Comparison of ENCODE assay signal across 8 mouse cellular contexts in the genomic region with DNA sequence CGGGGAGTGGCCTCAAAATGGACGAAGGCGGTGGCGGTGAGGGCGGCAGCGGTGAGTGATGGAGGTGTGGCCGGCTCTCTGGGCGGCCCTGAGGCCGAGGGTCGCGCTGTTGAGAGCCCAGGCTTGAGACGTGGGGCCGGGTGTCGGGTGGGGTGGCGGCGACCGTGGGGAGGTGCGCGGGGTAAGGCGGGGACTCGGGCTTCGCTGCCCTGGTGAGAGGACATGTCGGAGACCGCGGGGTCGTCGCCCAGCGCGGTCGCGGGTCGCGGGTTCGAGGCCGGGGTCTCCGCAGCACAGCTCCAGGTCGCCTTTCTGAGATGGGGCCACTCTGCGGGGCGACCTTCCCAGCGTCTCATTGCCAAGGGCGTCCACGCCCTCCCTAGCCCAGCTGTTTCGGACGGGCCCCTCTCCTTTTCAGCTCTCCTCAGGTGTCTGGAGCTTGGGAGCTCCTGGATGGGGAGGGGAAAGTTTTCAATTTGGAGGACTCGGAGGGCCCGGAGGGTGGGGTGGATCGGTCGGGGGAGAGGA. TPM values are rescaled to one million over a fixed set of nuclear protein-coding genes. Genes with fewer than 3 reads are reported as not detected.
DNase-seq lines count a peak whose midpoint lies in the region; ATAC-seq and TF ChIP-seq lines count a peak whose summit lies in the region.

No protein-coding gene starts in this region.

- H3K36me3 ChIP-seq in kidney, embryonic 15.5 days: no peaks in the 10 kb centered on the region
- H3K36me3 ChIP-seq in forebrain, postnatal 0 days (ENCODE audit: insufficient read depth): no peaks in the 10 kb centered on the region
- H3K36me3 ChIP-seq in liver, embryonic 13.5 days: no peaks in the 10 kb centered on the region

- H3K4me1 ChIP-seq in kidney, embryonic 15.5 days: peaks cover 67% of the 10 kb centered on the region
- peaks cover 20% of the 10 kb centered on the region; the same call in 1 of the 2 replicates for H3K4me1 ChIP-seq in forebrain, postnatal 0 days (ENCODE audit: insufficient read depth)
- H3K4me1 ChIP-seq in liver, embryonic 13.5 days (replicated peaks): peaks cover 78% of the 10 kb centered on the region

- no peak for TF ChIP-seq CTCF in forebrain, postnatal 0 days (IDR thresholded peaks at IDR 0.05; ENCODE audit: low read depth)

- peak overlapping the region; percentile 81 for H3K4me2 ChIP-seq in kidney, embryonic 15.5 days
- peak overlapping the region; percentile 72 for H3K4me2 ChIP-seq in forebrain, postnatal 0 days (ENCODE audit: low read depth)
- peak overlapping the region; percentile 81 for H3K4me2 ChIP-seq in liver, embryonic 13.5 days

- no peaks in the 10 kb centered on the region for H3K27me3 ChIP-seq in kidney, embryonic 15.5 days
- H3K27me3 ChIP-seq in forebrain, postnatal 0 days (ENCODE audit: insufficient read depth, low read length): no peaks in the 10 kb centered on the region
- H3K27me3 ChIP-seq in liver, embryonic 13.5 days: no peaks in the 10 kb centered on the region

- no peaks in the 10 kb centered on the region for H3K9me3 ChIP-seq in kidney, embryonic 15.5 days (replicated peaks)
- no peaks in the 10 kb centered on the region for H3K9me3 ChIP-seq in forebrain, postnatal 0 days (ENCODE audit: low read length)
- H3K9me3 ChIP-seq in liver, embryonic 13.5 days (replicated peaks): no peaks in the 10 kb centered on the region

- ATAC-seq in kidney, embryonic 15.5 days (replicated peaks; ENCODE audit: low FRiP score): peak; percentile 76
- peak; percentile 68 for ATAC-seq in forebrain, postnatal 0 days
- peak; percentile 48 for ATAC-seq in liver, embryonic 13.5 days (ENCODE audit: low read depth)
- no peak for ATAC-seq in CD4-positive, CD25-positive, alpha-beta regulatory T cell, adult 4 months

- H3K4me3 ChIP-seq in kidney, embryonic 15.5 days (replicated peaks): peak overlapping the region; percentile 68
- peak overlapping the region; percentile 88 for H3K4me3 ChIP-seq in forebrain, postnatal 0 days (ENCODE audit: low read depth, low read length)
- H3K4me3 ChIP-seq in liver, embryonic 13.5 days (replicated peaks): peak overlapping the region; percentile 96

- peak overlapping the region; percentile 80 for H3K9ac ChIP-seq in kidney, embryonic 15.5 days
- peak overlapping the region; percentile 88 for H3K9ac ChIP-seq in forebrain, postnatal 0 days
- H3K9ac ChIP-seq in liver, embryonic 13.5 days: peak overlapping the region; percentile 99

- DNase-seq in kidney, postnatal 25 days: no peak
- peak; percentile 57 for DNase-seq in ZHBTc4 (ENCODE audit: low read depth, low spot score)
- DNase-seq in forebrain, postnatal 0 days: no peak
- no peak for DNase-seq in liver, embryonic 13.5 days
- no peak for DNase-seq in embryo, embryonic 10.5 days (ENCODE audit: low spot score)
- no peak for DNase-seq in cerebellum, postnatal 25 days

- WGBS in kidney, embryonic 15.5 days: under 1% methylated on average over 41 of the region's 48 CpGs
- WGBS in forebrain, postnatal 0 days: 5% methylated on average over 44 of the region's 48 CpGs
- WGBS in liver, embryonic 13.5 days (ENCODE audit: insufficient replicate concordance): under 1% methylated on average over 48 of the region's 48 CpGs

- H3K27ac ChIP-seq in kidney, embryonic 15.5 days: peak overlapping the region; percentile 85
- H3K27ac ChIP-seq in forebrain, postnatal 0 days (ENCODE audit: low read depth, low read length): peak overlapping the region; percentile 81
- H3K27ac ChIP-seq in liver, embryonic 13.5 days: peak overlapping the region; percentile 99

RNA-seq across cellular contexts. Expression of a gene that starts 0.4 kb away (rescaled TPM):
- 66.0 and 71.5 TPM in 2 replicates for polyA plus RNA-seq in kidney, embryonic 15.5 days (2015; fragmentation: Nextera tagmentation; extraction: Ambion mirVana)
- total RNA-seq in forebrain, postnatal 0 days (2014; rRNA removed): 63.4 and 72.4 TPM in 2 replicates
- polyA plus RNA-seq in forebrain, postnatal 0 days (2015; fragmentation: Nextera tagmentation; extraction: Ambion mirVana): 42.5 and 44.3 TPM in 2 replicates
- 35.0 and 42.2 TPM in 2 replicates for polyA plus RNA-seq in liver, embryonic 13.5 days (2015; fragmentation: Nextera tagmentation; extraction: Ambion mirVana)
- 10 to 100 TPM; 40.6 to 59.7 TPM for polyA plus RNA-seq in CD4-positive, CD25-positive, alpha-beta regulatory T cell, adult 4 months (2017; shearing (Covaris generic))
